Mouse (Mus musculus): ENCODE results near the gene Car7. TPM values are rescaled to one million over a fixed set of nuclear protein-coding genes. Genes with fewer than 3 reads are reported as not detected.

Car7 gene
- 0.86 and 1.2 TPM in 2 replicates for polyA plus RNA-seq (2016; fragmentation: Nextera tagmentation; extraction: Ambion mirVana)

- Histone ChIP-seq H3K9me3 (replicated peaks) (no peaks in the 10 kb centered on the region), H3K36me3 (peaks cover 25% of the 10 kb centered on the region), H3K27ac (replicated peaks) (peak within 1 kb of the TSS; percentile 96), H3K4me3 (peak within 1 kb of the TSS; percentile 96), H3K27me3 (ENCODE audit: low read depth, poor library complexity, severe bottlenecking) (peaks cover 29% of the 10 kb centered on the region), H3K4me1 (peaks cover 26% of the 10 kb centered on the region)
- under 1% methylated on average over 70 of the region's 70 CpGs for WGBS
- DNase-seq (ENCODE audit: low spot score): peak; percentile 93
These were observed at the start of gene Car7, which contains the start of gene Nae1 for GRCm38 (mm10) chr8:104533971-104534778. Gene Car7 (plus strand): TSS chr8:104534689. Gene Nae1 (minus strand): TSS chr8:104534637.

GRCm38 (mm10) chr8:104509061-104510006 lies 25.2 kb upstream of the Car7 start, which contains the start of gene Terb1:
Gene Terb1 (minus strand): TSS chr8:104509910.
- peaks cover 10% of the 10 kb centered on the region; the same call in 1 of the 2 replicates for H3K27me3 ChIP-seq (ENCODE audit: low read depth, poor library complexity, severe bottlenecking)
- H3K9me3 ChIP-seq (replicated peaks): no peaks in the 10 kb centered on the region
- 2% methylated on average over 64 of the region's 64 CpGs for WGBS
- peaks cover 24% of the 10 kb centered on the region for H3K36me3 ChIP-seq
- H3K4me3 ChIP-seq: peak within 1 kb of the TSS; percentile 76
- DNase-seq (ENCODE audit: low spot score): peak; percentile 45
- H3K27ac ChIP-seq (replicated peaks): peak within 1 kb of the TSS; percentile 63
- H3K4me1 ChIP-seq: peaks cover 16% of the 10 kb centered on the region

- H3K4me3 ChIP-seq: peak overlapping the region; percentile 76
These were observed 24.4 kb upstream of the Car7 start for GRCm38 (mm10) chr8:104510134-104510533.

DNA sequence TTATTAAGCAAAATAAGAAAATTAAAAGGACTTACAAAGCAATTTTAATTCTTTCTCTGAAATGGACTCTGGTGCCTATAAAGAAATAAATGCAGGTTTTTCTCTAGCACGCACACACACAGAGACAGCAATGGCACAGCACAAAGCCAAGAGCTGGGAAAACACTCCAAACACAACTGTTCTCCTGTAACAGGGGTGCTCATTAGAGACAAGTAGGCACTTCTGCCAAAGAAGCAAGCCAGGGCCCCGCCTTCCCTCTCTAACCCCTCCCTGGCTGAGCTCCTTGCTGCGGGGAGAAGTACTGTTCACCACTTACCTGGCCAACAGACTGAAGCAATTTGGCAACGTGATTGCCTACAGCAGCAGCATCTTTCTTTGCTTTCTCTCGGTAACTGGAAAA lies 16.6 kb upstream of the Car7 start:
- H3K36me3 ChIP-seq: peaks cover 92% of the 10 kb centered on the region
- H3K9me3 ChIP-seq (replicated peaks): no peaks in the 10 kb centered on the region
- no peak for DNase-seq (ENCODE audit: low spot score)
- no peak overlapping the region for H3K27ac ChIP-seq (replicated peaks)
- 87% methylated on average over 5 of the region's 5 CpGs for WGBS
- no peak overlapping the region for H3K4me3 ChIP-seq
- H3K4me1 ChIP-seq: no peaks in the 10 kb centered on the region
- no peaks in the 10 kb centered on the region for H3K27me3 ChIP-seq (ENCODE audit: low read depth, poor library complexity, severe bottlenecking)

More at GRCm38 (mm10) chr8:104510134-104510533, 24.4 kb upstream of the Car7 start:
- DNase-seq (ENCODE audit: low spot score): no peak
- 76% methylated on average over 3 of the region's 3 CpGs for WGBS
- Histone ChIP-seq H3K9me3 (replicated peaks) (no peaks in the 10 kb centered on the region), H3K4me1 (peaks cover 16% of the 10 kb centered on the region), H3K36me3 (peaks cover 32% of the 10 kb centered on the region), H3K27ac (replicated peaks) (no peak overlapping the region), H3K27me3 (ENCODE audit: low read depth, poor library complexity, severe bottlenecking) (peaks cover 10% of the 10 kb centered on the region; the same call in 1 of the 2 replicates)

DNA sequence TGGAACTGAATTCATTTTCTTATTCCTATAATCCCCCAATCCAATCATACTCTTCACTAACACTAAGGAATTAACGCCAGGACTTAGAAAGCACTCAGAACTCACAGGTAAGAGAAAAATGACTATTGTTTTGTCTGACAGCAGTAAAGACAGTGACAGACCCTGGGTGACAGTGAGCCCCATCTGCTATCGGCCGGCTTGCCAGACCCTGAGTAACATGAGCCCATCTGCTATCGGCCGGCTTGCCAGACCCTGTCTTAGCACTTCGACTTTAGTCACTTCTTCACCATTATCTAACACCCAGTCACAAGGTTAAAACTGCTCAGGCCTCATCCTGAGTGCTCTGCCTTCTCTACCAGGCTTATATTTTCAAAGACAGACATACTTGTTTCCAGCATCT lies 4.8 kb upstream of the Car7 start:
- Histone ChIP-seq H3K4me1 (peaks cover 18% of the 10 kb centered on the region), H3K27ac (replicated peaks) (no peak overlapping the region), H3K27me3 (ENCODE audit: low read depth, poor library complexity, severe bottlenecking) (no peaks in the 10 kb centered on the region), H3K9me3 (replicated peaks) (no peaks in the 10 kb centered on the region), H3K4me3 (no peak overlapping the region), H3K36me3 (peaks cover 64% of the 10 kb centered on the region)
- 91% methylated on average over 6 of the region's 6 CpGs for WGBS
- DNase-seq (ENCODE audit: low spot score): no peak

- Histone ChIP-seq H3K27me3 (ENCODE audit: low read depth, poor library complexity, severe bottlenecking) (peaks cover 23% of the 10 kb centered on the region), H3K36me3 (peaks cover 31% of the 10 kb centered on the region), H3K4me3 (peak overlapping the region; percentile 96), H3K4me1 (peaks cover 26% of the 10 kb centered on the region), H3K9me3 (replicated peaks) (no peaks in the 10 kb centered on the region), H3K27ac (replicated peaks) (peak overlapping the region; percentile 96)
- DNase-seq (ENCODE audit: low spot score): no peak
- 21% methylated on average over 7 of the region's 7 CpGs for WGBS
These were observed 938 bp upstream of the Car7 start for GRCm38 (mm10) chr8:104533551-104533950.

DNA sequence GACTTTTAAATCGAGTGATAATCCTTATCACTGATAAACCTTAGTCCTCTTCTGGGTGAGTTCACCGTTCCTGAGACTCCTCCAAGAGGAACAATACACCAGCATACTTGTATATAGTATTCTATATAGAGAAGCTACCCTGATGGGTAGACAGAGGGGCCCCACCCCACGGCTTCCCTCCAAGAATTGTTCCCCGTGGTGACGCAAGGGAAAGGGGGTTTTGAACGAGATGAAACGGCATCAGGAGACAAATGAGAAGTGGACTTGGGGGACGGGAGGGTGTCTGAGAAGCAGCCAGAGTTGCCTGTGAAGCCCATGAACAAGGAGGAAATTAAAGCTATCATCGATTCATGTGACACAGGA lies 271 bp downstream of the Car7 start:
- 13% methylated on average over 9 of the region's 9 CpGs for WGBS
- Histone ChIP-seq H3K4me3 (peak overlapping the region; percentile 96), H3K36me3 (peaks cover 19% of the 10 kb centered on the region), H3K27ac (replicated peaks) (peak overlapping the region; percentile 96; the same call in 1 of the 2 replicates), H3K4me1 (peaks cover 26% of the 10 kb centered on the region), H3K27me3 (ENCODE audit: low read depth, poor library complexity, severe bottlenecking) (peaks cover 35% of the 10 kb centered on the region), H3K9me3 (replicated peaks) (no peaks in the 10 kb centered on the region)
- no peak for DNase-seq (ENCODE audit: low spot score)

GRCm38 (mm10) chr8:104535378-104535777 lies 889 bp downstream of the Car7 start:
- Histone ChIP-seq H3K4me1 (peaks cover 27% of the 10 kb centered on the region), H3K27me3 (ENCODE audit: low read depth, poor library complexity, severe bottlenecking) (peaks cover 41% of the 10 kb centered on the region), H3K4me3 (peak overlapping the region; percentile 96), H3K27ac (replicated peaks) (no peak overlapping the region), H3K9me3 (replicated peaks) (no peaks in the 10 kb centered on the region), H3K36me3 (peaks cover 13% of the 10 kb centered on the region)
- no peak for DNase-seq (ENCODE audit: low spot score)
- 43% methylated on average over 7 of the region's 7 CpGs for WGBS

- peaks cover 7% of the 10 kb centered on the region for H3K36me3 ChIP-seq
- no peak for DNase-seq (ENCODE audit: low spot score)
- peaks cover 48% of the 10 kb centered on the region for H3K27me3 ChIP-seq (ENCODE audit: low read depth, poor library complexity, severe bottlenecking)
- no peak overlapping the region for H3K27ac ChIP-seq (replicated peaks)
- H3K9me3 ChIP-seq (replicated peaks): no peaks in the 10 kb centered on the region
- WGBS: 83% methylated on average over 4 of the region's 4 CpGs
- H3K4me1 ChIP-seq: peaks cover 34% of the 10 kb centered on the region
- no peak overlapping the region for H3K4me3 ChIP-seq
These were observed 1.5 kb downstream of the Car7 start for GRCm38 (mm10) chr8:104536028-104536427.

DNA sequence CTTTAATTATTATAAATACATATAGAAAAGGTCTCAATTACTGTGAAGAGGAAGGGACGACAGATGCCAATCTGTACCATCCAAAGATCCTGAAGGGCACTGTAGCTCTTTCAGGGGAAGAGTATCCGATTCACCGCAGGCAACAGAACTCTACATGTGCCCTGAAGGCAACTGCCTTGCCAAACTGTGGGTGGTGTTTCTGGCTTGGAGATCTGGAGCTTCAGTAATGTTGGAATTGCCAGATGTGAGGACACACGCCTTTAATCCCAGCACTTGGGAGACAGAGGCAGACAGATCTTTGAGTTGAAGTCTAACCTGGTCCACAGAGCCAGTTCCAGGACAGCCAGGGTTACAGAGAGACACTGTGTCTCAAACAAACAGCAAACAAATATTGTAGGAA lies 4.4 kb downstream of the Car7 start:
- Histone ChIP-seq H3K9me3 (replicated peaks) (no peaks in the 10 kb centered on the region), H3K4me3 (no peak overlapping the region), H3K27ac (replicated peaks) (no peak overlapping the region), H3K4me1 (peaks cover 32% of the 10 kb centered on the region), H3K36me3 (no peaks in the 10 kb centered on the region), H3K27me3 (ENCODE audit: low read depth, poor library complexity, severe bottlenecking) (peaks cover 76% of the 10 kb centered on the region)
- WGBS: 87% methylated on average over 4 of the region's 4 CpGs
- peak; percentile 7 for DNase-seq (ENCODE audit: low spot score)

- WGBS: 91% methylated on average over 2 of the region's 2 CpGs
- H3K27ac ChIP-seq (replicated peaks): no peak overlapping the region
- H3K9me3 ChIP-seq (replicated peaks): no peaks in the 10 kb centered on the region
- peak; percentile 10 for DNase-seq (ENCODE audit: low spot score)
- no peaks in the 10 kb centered on the region for H3K36me3 ChIP-seq
- H3K4me1 ChIP-seq: peaks cover 30% of the 10 kb centered on the region
- H3K27me3 ChIP-seq (ENCODE audit: low read depth, poor library complexity, severe bottlenecking): peaks cover 83% of the 10 kb centered on the region
- H3K4me3 ChIP-seq: no peak overlapping the region
These were observed 5.1 kb downstream of the Car7 start for GRCm38 (mm10) chr8:104539566-104539965.

DNA sequence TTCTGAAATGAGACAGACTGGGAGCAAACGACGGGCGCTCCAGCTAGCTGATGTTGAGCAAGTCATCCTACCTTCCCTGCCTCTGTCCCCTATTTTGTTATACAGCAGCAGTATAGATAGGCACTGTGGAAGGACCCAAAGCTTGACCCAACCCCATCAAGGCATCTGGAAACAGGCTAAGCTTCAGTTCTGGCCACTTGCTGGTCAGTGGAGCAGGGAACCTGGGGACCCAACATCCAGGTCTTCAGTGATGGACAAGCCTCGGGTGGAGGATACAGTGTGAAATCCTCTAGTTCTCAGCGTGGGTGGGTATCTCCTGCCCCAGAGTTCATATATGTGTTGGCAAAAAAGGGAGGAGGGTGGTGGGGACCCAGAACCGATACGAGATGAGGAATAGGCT lies 5.7 kb downstream of the Car7 start:
- 31% methylated on average over 7 of the region's 7 CpGs for WGBS
- Histone ChIP-seq H3K9me3 (replicated peaks) (no peaks in the 10 kb centered on the region), H3K4me1 (peaks cover 24% of the 10 kb centered on the region), H3K36me3 (no peaks in the 10 kb centered on the region), H3K27me3 (ENCODE audit: low read depth, poor library complexity, severe bottlenecking) (peaks cover 83% of the 10 kb centered on the region), H3K4me3 (peak overlapping the region; percentile 74), H3K27ac (replicated peaks) (no peak overlapping the region)
- DNase-seq (ENCODE audit: low spot score): peak; percentile 11

Measured in midbrain, embryonic 10.5 days (tissue).